Mouse (Mus musculus) bone marrow macrophage, adult 2 months (primary cell): ENCODE measurements at regions not wholly inside any gene's neighbourhood (a gene's known extent, or its start where the extent isn't known, plus 50 kb on each side); places are given as distances from the start of the nearest gene placed in this dataset.

Source experiments
- H3K27ac ChIP-seq: 2 replicates; pipeline ENCODE4 v1.5.1; 2012; ENCODE audit warnings: low read depth, low read length; ENCODE audit not compliant: insufficient read depth
- H3K4me1 ChIP-seq: 2 replicates; pipeline ENCODE4 v1.6.1; 2012; ENCODE audit warnings: low read length; ENCODE audit not compliant: control insufficient read depth, insufficient read depth
- H3K4me3 ChIP-seq: 2 replicates; pipeline ENCODE4 v1.5.1; 2012; ENCODE audit warnings: mild to moderate bottlenecking, low read length, moderate library complexity; ENCODE audit not compliant: insufficient read depth
- CTCF ChIP-seq: IDR thresholded peaks from 2 replicates; pipeline ENCODE4 v1.5.1; 2012; ENCODE audit warnings: low read depth, mild to moderate bottlenecking, low read length, moderate library complexity
- POLR2A ChIP-seq: IDR thresholded peaks from 2 replicates; pipeline ENCODE4 v1.6.1; 2012; ENCODE audit warnings: mild to moderate bottlenecking, low read depth, low read length, borderline replicate concordance

DNA sequence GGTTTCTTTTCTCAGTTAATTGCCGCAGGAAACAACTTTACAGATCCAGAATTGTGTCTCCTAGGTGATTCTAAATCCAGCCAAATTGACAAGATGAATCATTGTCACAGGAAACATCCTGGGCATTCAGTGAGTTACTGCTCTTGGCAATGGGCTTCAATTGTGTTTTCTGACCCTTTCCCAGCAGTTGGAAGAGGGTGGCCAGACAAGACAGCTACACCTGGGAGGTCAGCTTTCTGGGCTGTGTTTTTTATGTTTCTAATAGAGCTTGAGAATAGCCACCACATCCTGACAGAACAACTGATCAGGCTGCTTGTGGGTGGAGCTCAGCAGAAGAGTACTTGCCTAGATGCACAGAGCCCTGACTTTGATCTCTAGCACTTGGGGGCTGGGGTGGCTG lies 87.0 kb upstream of the Foxa2 start:
- Histone ChIP-seq H3K4me3 (no peak overlapping the region), H3K27ac (no peak overlapping the region), H3K4me1 (no peaks in the 10 kb centered on the region)
- TF ChIP-seq POLR2A (no peak), CTCF (no peak)

DNA sequence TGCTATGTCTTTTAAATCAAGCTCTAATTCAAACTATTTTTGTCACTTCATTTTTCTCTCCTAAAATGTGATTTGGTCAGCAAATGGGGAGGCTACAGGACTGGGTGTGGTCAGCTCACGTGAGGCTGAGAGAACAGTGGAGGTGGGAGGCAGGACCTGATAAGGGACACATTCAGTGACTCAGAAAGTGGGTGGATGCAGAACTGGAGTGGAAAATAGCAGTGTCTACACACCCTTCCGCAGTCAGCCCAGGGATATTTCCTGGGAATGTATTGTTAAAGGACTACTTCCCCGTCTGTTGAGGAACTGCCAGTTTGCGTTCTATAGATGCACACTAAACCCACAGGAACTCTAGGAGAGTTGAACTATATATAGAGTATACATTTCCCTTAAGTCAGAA lies 95.2 kb upstream of the Foxa2 start:
- H3K4me1 ChIP-seq: no peaks in the 10 kb centered on the region
- TF ChIP-seq POLR2A (no peak), CTCF (no peak)
- H3K4me3 ChIP-seq: no peak overlapping the region
- no peak overlapping the region for H3K27ac ChIP-seq

DNA sequence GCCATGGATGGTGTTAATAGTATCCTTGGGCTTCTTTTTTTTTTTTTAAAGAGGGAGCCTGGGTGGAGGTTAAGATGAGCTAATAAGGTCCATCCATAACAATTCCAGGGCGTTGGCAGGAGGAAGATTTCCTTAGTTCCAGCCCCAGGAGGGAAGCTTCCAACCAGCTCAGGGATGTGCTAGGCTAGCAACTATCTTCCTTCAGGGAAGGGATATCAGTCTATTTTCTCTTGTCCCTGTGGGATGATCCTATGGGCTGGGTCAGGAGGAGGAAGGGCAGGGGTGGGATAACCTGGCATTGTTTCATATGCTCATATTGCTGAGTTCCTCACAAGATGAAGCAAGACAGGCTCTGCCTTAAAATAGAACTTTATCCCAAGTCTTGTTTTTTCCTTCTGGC lies 98.0 kb upstream of the Foxa2 start:
- no peaks in the 10 kb centered on the region for H3K4me1 ChIP-seq
- TF ChIP-seq POLR2A (no peak), CTCF (no peak)
- no peak overlapping the region for H3K27ac ChIP-seq
- no peak overlapping the region for H3K4me3 ChIP-seq

DNA sequence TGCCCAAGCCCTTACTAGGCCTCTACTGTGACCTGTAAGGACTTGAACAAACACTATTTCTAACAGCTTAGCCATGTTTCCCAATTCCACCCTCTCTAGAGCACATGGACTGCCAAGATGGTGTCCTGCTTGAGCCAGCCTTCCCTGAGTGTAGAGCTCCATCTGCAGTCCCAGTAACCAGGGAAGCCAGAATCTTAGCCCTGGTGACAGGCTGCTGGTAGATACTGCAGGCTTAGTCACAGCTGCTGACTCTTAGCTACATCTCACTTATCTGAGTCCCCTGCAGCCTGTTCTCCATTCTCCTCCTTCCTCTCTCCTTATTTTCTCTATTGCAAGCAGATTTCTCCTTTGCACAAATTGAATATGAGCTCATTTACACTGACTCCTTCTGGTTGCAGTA lies 101.5 kb upstream of the Foxa2 start:
- TF ChIP-seq CTCF (no peak), POLR2A (no peak)
- H3K4me3 ChIP-seq: no peak overlapping the region
- H3K27ac ChIP-seq: no peak overlapping the region
- no peaks in the 10 kb centered on the region for H3K4me1 ChIP-seq

DNA sequence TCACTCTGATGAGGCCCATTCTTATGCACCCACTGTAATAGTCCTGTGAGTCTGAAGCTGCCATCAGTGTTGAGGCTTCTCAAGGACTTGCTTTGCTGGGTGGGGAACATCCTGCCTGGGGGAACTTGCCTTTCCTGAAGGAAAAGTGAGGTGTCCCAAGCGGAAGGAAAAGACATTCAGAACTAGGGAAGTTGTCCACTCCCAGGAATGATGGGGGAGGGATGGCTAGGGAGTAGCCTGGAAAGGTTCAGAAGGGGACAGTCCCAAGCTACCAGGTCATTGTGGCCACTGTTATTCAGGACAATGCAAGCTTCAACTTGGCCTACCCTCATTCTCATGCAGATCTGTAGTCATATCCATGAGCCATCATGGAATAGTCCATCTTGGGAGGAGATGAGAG lies 102.7 kb upstream of the Foxa2 start:
- TF ChIP-seq POLR2A (no peak), CTCF (no peak)
- Histone ChIP-seq H3K4me3 (no peak overlapping the region), H3K4me1 (no peaks in the 10 kb centered on the region), H3K27ac (no peak overlapping the region)

DNA sequence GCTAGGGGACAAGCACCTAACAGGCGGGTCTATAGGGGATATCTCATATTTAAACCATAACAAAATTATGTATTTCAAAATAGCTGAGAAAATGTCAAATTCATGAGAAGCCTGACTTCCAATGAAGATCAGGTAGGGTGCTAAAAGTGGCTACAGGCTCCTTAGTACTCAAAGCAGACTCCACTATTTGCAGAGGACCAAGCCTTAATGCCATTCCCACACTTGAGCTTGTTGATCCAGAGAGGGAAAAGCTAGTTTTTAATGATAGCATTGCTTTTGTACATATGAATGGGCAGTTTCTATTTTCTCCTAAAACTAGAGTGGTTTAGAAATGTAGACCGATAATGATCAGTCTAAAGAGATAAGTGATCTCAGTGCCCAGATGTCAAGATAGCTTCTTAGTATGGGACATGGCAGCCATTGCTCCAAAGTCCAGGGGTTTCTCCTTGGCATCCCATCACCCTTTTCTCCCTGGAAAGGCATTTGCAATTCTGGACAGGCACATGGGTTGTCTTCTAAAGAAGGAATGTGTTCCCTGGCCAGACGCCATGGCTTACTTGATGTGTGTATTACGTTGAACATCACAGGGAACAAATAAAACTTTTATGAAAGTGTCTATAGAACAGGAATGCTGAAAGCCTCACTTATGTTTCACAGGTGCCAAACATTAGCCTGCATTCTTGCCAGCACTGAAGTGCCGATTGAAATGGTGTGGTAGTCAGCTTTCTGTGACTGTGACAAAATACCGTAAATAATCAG lies 106.9 kb upstream of the Foxa2 start:
- no peak overlapping the region for H3K4me3 ChIP-seq
- no peak overlapping the region for H3K27ac ChIP-seq
- TF ChIP-seq POLR2A: no peak
- H3K4me1 ChIP-seq: no peaks in the 10 kb centered on the region

DNA sequence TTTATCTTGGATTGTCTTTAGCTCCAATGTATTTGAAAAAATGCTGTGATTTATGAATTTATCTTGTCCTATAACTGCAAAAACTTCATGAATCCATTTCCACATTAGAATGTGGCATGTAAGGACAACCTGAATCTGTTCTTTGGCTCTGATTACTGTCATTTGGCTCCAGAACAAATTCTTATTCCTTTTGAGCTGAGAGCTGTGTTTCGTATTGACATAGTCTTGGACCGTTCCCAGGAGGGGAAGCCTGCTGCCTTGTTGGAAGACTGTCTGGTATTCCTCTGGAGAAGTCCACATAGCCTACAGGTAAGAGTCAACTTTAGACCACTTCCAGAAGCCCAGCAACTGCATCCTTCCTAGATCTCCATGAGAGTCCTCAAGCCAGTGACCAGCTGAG lies 109.4 kb upstream of the Foxa2 start:
- TF ChIP-seq POLR2A (no peak), CTCF (no peak)
- H3K4me3 ChIP-seq: no peak overlapping the region
- no peak overlapping the region for H3K27ac ChIP-seq
- no peaks in the 10 kb centered on the region for H3K4me1 ChIP-seq

DNA sequence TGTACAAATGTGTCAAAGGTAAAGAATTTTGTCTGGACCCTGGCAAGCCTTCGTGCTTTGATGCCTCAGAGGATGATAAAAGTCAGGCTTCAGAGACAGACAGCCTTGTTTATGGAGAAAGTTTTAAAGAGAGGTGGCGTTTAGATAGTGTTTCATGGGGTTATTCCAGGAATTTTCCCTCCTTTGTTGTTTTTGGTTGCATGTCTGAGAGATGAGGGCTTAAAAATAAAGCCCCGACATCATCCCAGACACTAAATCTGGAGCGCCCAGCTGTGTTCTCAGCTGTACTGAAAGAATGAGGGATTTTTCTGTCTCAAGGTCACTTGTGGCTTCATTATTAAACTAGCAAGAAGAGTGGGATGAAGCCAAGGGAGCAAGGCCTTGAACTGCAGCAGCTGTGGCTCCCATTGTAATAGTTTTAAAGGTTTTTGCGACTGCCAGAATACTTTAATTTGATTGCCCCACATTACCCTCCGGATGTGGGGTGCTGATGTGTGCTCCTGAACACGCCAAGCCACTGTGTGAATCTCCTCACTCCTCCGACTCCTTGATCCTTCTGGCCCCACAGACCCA lies 112.3 kb upstream of the Foxa2 start:
- no peak overlapping the region for H3K4me3 ChIP-seq
- TF ChIP-seq POLR2A (no peak), CTCF (no peak)
- no peak overlapping the region for H3K27ac ChIP-seq
- H3K4me1 ChIP-seq: no peaks in the 10 kb centered on the region

DNA sequence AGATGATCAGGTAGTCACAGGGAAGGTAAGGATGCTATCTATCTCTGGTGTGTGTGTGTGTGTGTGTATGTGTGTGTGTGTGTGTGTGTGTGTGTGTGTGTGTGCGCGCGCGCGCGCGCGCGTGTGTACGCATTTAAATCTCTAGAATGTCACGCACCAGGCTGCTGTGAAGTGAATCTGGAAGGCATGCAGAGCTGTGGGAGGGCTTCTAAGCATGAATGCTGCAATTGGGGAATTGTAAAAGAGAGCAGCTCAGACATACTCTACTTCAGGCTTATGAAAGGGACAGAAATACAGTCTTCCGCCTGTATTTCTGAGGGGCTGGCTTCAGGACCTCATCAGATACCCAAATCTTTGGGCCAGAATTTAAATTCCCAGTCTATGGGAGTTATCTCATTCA lies 114.2 kb upstream of the Foxa2 start:
- no peak overlapping the region for H3K4me3 ChIP-seq
- no peaks in the 10 kb centered on the region for H3K4me1 ChIP-seq
- H3K27ac ChIP-seq: no peak overlapping the region
- no peak for TF ChIP-seq POLR2A
- TF ChIP-seq CTCF: no peak

DNA sequence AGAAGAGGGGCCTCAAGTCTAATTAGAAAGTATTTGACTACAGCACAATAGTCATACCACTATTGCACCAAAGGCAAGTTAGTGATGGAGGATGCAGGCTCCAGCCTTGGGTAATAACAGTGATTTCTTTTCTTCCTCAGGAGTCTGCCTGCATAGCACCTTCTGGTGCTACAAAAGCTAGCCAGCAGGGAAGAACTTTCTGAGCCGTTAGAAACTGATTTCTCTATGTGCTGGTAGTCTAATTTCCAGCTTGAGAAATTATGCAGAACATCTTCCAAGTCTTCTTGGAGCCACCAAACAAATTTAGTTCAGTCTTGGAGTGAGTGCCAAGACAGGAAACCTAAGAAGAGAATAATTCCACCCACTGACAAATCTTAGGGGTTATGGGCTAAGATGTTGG lies 115.2 kb upstream of the Foxa2 start:
- no peak overlapping the region for H3K27ac ChIP-seq

More for the DNA sequence above, 115.2 kb upstream of the Foxa2 start:
- TF ChIP-seq POLR2A (no peak), CTCF (no peak)
- H3K4me3 ChIP-seq: no peak overlapping the region
- H3K4me1 ChIP-seq: no peaks in the 10 kb centered on the region
